Mouse (Mus musculus) layer of hippocampus, adult 11-12 months (tissue): ENCODE measurements around the gene Map3k10.
"Not testable (repeated sequence)": the region's sequence is repeated elsewhere in the genome, so short reads cannot be mapped to it uniquely, and the experiment has no call there.

Source experiments
- DNase-seq: peaks from one replicate; pipeline ENCODE4 v3.0.0; 2022; ENCODE audit warnings: low spot score

The Map3k10 gene

GRCm38 (mm10) chr7:27654607-27655276 lies 19.7 kb downstream of the Map3k10 start:
- DNase-seq = peak; percentile 76

GRCm38 (mm10) chr7:27653681-27654437 lies 20.5 kb downstream of the Map3k10 start, which contains the start of gene Ttc9b:
Ttc9b (plus strand) TSS chr7:27653915.
- peak; percentile 66 for DNase-seq

- DNase-seq = peak; percentile 83
Measured at GRCm38 (mm10) chr7:27650949-27651348, 23.4 kb downstream of the Map3k10 start.

GRCm38 (mm10) chr7:27649723-27650122 lies 24.7 kb downstream of the Map3k10 start:
- no peak for DNase-seq

GRCm38 (mm10) chr7:27647281-27648002 lies 27.0 kb downstream of the Map3k10 start:
- DNase-seq = no peak

- no peak for DNase-seq
Measured at GRCm38 (mm10) chr7:27646516-27646915, 27.9 kb downstream of the Map3k10 start.

GRCm38 (mm10) chr7:27644471-27644870 lies 29.9 kb downstream of the Map3k10 start:
- no peak for DNase-seq

GRCm38 (mm10) chr7:27635094-27635493 lies 39.3 kb downstream of the Map3k10 start:
- DNase-seq = not testable (repeated sequence)

- no peak for DNase-seq
Measured at GRCm38 (mm10) chr7:27634691-27635090, 39.7 kb downstream of the Map3k10 start.

- DNase-seq = no peak
Measured at GRCm38 (mm10) chr7:27633166-27633565, 41.2 kb downstream of the Map3k10 start.

GRCm38 (mm10) chr7:27631439-27631838 lies 43.0 kb downstream of the Map3k10 start:
- DNase-seq = no peak

GRCm38 (mm10) chr7:27628816-27629215 lies 45.6 kb downstream of the Map3k10 start:
- not testable (repeated sequence) for DNase-seq

- no peak for DNase-seq
Measured at GRCm38 (mm10) chr7:27628190-27628589, 46.2 kb downstream of the Map3k10 start.

GRCm38 (mm10) chr7:27627707-27628106 lies 46.7 kb downstream of the Map3k10 start:
- no peak for DNase-seq

GRCm38 (mm10) chr7:27624967-27625366 lies 49.4 kb downstream of the Map3k10 start:
- no peak for DNase-seq

GRCm38 (mm10) chr7:27622234-27622633 lies 52.2 kb downstream of the Map3k10 start:
- DNase-seq = no peak

- DNase-seq = no peak
Measured at GRCm38 (mm10) chr7:27621028-27621427, 53.4 kb downstream of the Map3k10 start.

- peak; percentile 72 for DNase-seq
Measured at GRCm38 (mm10) chr7:27613751-27614499, 60.5 kb downstream of the Map3k10 start.

GRCm38 (mm10) chr7:27612940-27613339 lies 61.5 kb downstream of the Map3k10 start:
- no peak for DNase-seq

GRCm38 (mm10) chr7:27610871-27611270 lies 63.5 kb downstream of the Map3k10 start:
- DNase-seq = no peak

GRCm38 (mm10) chr7:27610370-27610769 lies 64.0 kb downstream of the Map3k10 start:
- no peak for DNase-seq

GRCm38 (mm10) chr7:27609688-27610087 lies 64.7 kb downstream of the Map3k10 start:
- no peak for DNase-seq
